Mouse (Mus musculus) C2C12 (cell line): ENCODE data around the gene Tmem80.

Experiments
- CTCF ChIP-seq: IDR thresholded peaks from one replicate; pipeline ENCODE4 v1.5.1; 2011; ENCODE audit not compliant: control insufficient read depth, insufficient read depth, insufficient read length
- MAX ChIP-seq: IDR thresholded peaks from one replicate; pipeline ENCODE4 v1.6.1; 2011; ENCODE audit warnings: mild to moderate bottlenecking, control low read depth

GRCm38 (mm10) chr7:141339215-141339920 lies 11.8 kb downstream of the Tmem80 start:
- TF ChIP-seq MAX: no peak
- no peak for TF ChIP-seq CTCF
